Mouse (Mus musculus) heart, adult 11 months (tissue): ENCODE results near the gene G6pdx.
A peak's percentile ranks its signal among the peaks of the same experiment; 100 is the strongest.

Source experiments
- DNase-seq: peaks from one replicate; pipeline ENCODE4 v3.0.0; 2022

Gene G6pdx

GRCm38 (mm10) chrX:74428826-74429276 is at the start of gene G6pdx:
G6pdx (minus strand) TSS chrX:74429194.
- peak; percentile 99 for DNase-seq

GRCm38 (mm10) chrX:74452773-74453172 is 23.8 kb upstream of the G6pdx start:
- no peak for DNase-seq

- no peak for DNase-seq
Measured at GRCm38 (mm10) chrX:74451157-74451912, 22.3 kb upstream of the G6pdx start.

- DNase-seq = peak; percentile 98
Measured at GRCm38 (mm10) chrX:74429290-74429821, 362 bp upstream of the G6pdx start.

GRCm38 (mm10) chrX:74428146-74428825 is 708 bp downstream of the G6pdx start:
- DNase-seq = no peak

- DNase-seq = peak; percentile 83
Measured at GRCm38 (mm10) chrX:74427116-74427515, 1.9 kb downstream of the G6pdx start.

- peak; percentile 80 for DNase-seq
Measured at GRCm38 (mm10) chrX:74426256-74426655, 2.7 kb downstream of the G6pdx start.

- peak; percentile 93 for DNase-seq
Measured at GRCm38 (mm10) chrX:74425195-74425594, 3.8 kb downstream of the G6pdx start.

- DNase-seq = peak; percentile 89
Measured at GRCm38 (mm10) chrX:74424443-74424842, 4.6 kb downstream of the G6pdx start.

GRCm38 (mm10) chrX:74413377-74413776 is 15.6 kb downstream of the G6pdx start:
- DNase-seq = peak; percentile 95

GRCm38 (mm10) chrX:74408340-74408739 is 20.7 kb downstream of the G6pdx start:
- no peak for DNase-seq

GRCm38 (mm10) chrX:74400136-74400535 is 28.9 kb downstream of the G6pdx start:
- no peak for DNase-seq

GRCm38 (mm10) chrX:74392535-74393443 is 36.2 kb downstream of the G6pdx start, which contains the start of the genes Fam3a and Ikbkg:
Fam3a (minus strand) TSS chrX:74393272.
Ikbkg (plus strand) TSS chrX:74393290.
- DNase-seq = peak; percentile 99

GRCm38 (mm10) chrX:74388153-74388552 is 40.8 kb downstream of the G6pdx start:
- DNase-seq = no peak

GRCm38 (mm10) chrX:74384451-74384850 is 44.5 kb downstream of the G6pdx start:
- DNase-seq = no peak

- peak; percentile 99 for DNase-seq
Measured at GRCm38 (mm10) chrX:74372888-74373549, 56.0 kb downstream of the G6pdx start, which contains the start of the genes Ubl4a and Slc10a3. Ubl4a (minus strand) TSS chrX:74373218. Slc10a3 (minus strand) TSS chrX:74373349.

GRCm38 (mm10) chrX:74368209-74368909 is 60.6 kb downstream of the G6pdx start:
- peak; percentile 97 for DNase-seq

GRCm38 (mm10) chrX:74367512-74367911 is 61.5 kb downstream of the G6pdx start:
- DNase-seq = peak; percentile 70
